Mouse (Mus musculus) kidney, embryonic 14.5 days (tissue): ENCODE measurements at regions not wholly inside any gene's neighbourhood (a gene's known extent, or its start where the extent isn't known, plus 50 kb on each side); places are given as distances from the start of the nearest gene placed in this dataset.
"Not testable (repeated sequence)": the region's sequence is repeated elsewhere in the genome, so short reads cannot be mapped to it uniquely, and the experiment has no call there.

ENCODE experiments used
- ATAC-seq: fragments of 200-750 bp; cut with Nextera tagmentation; 2 replicates; pipeline ENCODE4 v1.8.0; 2017; ENCODE audit warnings: moderate number of reproducible peaks, mild to moderate bottlenecking, moderate TSS enrichment, moderate library complexity; ENCODE audit not compliant: low FRiP score, low TSS enrichment
- H3K27ac ChIP-seq: fragments of 300-500 bp; sonication (generic); 2 replicates; pipeline ENCODE4 v1.5.1; 2014; ENCODE audit warnings: low read depth, mild to moderate bottlenecking, low read length, moderate library complexity, mixed read lengths
- H3K27me3 ChIP-seq: fragments of 300-500 bp; sonication (generic); 2 replicates; pipeline ENCODE4 v1.6.1; 2014; ENCODE audit warnings: mild to moderate bottlenecking, low read length; ENCODE audit not compliant: control insufficient read depth, insufficient read depth
- H3K36me3 ChIP-seq: fragments of 300-500 bp; sonication (generic); 2 replicates; pipeline ENCODE4 v1.6.1; 2014; ENCODE audit warnings: low read length, mixed read lengths; ENCODE audit not compliant: control insufficient read depth, insufficient read depth
- H3K4me1 ChIP-seq: fragments of 300-500 bp; sonication (generic); 2 replicates; pipeline ENCODE4 v1.6.1; 2014; ENCODE audit warnings: low read length, mixed read lengths; ENCODE audit not compliant: control insufficient read depth, insufficient read depth
- H3K4me2 ChIP-seq: fragments of 300-500 bp; sonication (generic); replicated peaks from 2 replicates; pipeline ENCODE4 v1.6.1; 2014; ENCODE audit warnings: low read depth, mild to moderate bottlenecking, low read length
- H3K4me3 ChIP-seq: fragments of 300-500 bp; sonication (generic); 2 replicates; pipeline ENCODE4 v1.5.1; 2014; ENCODE audit warnings: mild to moderate bottlenecking, low read length
- H3K9ac ChIP-seq: fragments of 300-500 bp; sonication (generic); 2 replicates; pipeline ENCODE4 v1.6.1; 2014; ENCODE audit warnings: low read depth, mild to moderate bottlenecking, low read length, moderate library complexity
- H3K9me3 ChIP-seq: fragments of 300-500 bp; sonication (generic); 2 replicates; pipeline ENCODE4 v1.6.1; 2016; ENCODE audit warnings: low read length; ENCODE audit not compliant: control insufficient read depth
- WGBS: fragments of 180-500 bp; shearing (Covaris S2); extraction: QIAGEN DNeasy Blood & Tissue Kit; methylation state at CpG from one replicate; pipeline ENCODE4 v1.1.7; 2014; 5-methylcytosine and 5-hydroxymethylcytosine counted together

GRCm38 (mm10) chr16:9085133-9085532 lies 255.2 kb downstream of the 1810013L24Rik start:
- WGBS = 81% methylated on average over 1 of the region's 1 CpGs
- Histone ChIP-seq H3K4me3 (no peak overlapping the region), H3K27me3 (no peaks in the 10 kb centered on the region), H3K27ac (no peak overlapping the region), H3K9ac (no peak overlapping the region), H3K4me2 (no peak overlapping the region), H3K36me3 (no peaks in the 10 kb centered on the region), H3K9me3 (no peaks in the 10 kb centered on the region), H3K4me1 (no peaks in the 10 kb centered on the region)
- ATAC-seq = no peak

GRCm38 (mm10) chr16:9085977-9086376 lies 256.1 kb downstream of the 1810013L24Rik start:
- H3K4me1 ChIP-seq = no peaks in the 10 kb centered on the region
- no peaks in the 10 kb centered on the region for H3K9me3 ChIP-seq
- no peaks in the 10 kb centered on the region for H3K36me3 ChIP-seq
- no peak overlapping the region for H3K4me3 ChIP-seq
- no peaks in the 10 kb centered on the region for H3K27me3 ChIP-seq
- no peak overlapping the region for H3K4me2 ChIP-seq
- WGBS = 86% methylated on average over 5 of the region's 5 CpGs
- ATAC-seq = no peak
- H3K9ac ChIP-seq = no peak overlapping the region
- H3K27ac ChIP-seq = no peak overlapping the region

GRCm38 (mm10) chr16:9091790-9092189 lies 261.9 kb downstream of the 1810013L24Rik start:
- H3K9me3 ChIP-seq = no peaks in the 10 kb centered on the region
- H3K9ac ChIP-seq = no peak overlapping the region
- H3K27me3 ChIP-seq = no peaks in the 10 kb centered on the region
- H3K36me3 ChIP-seq = no peaks in the 10 kb centered on the region
- ATAC-seq = no peak
- H3K4me1 ChIP-seq = no peaks in the 10 kb centered on the region
- no peak overlapping the region for H3K4me3 ChIP-seq
- WGBS = 78% methylated on average over 6 of the region's 6 CpGs
- no peak overlapping the region for H3K4me2 ChIP-seq
- no peak overlapping the region for H3K27ac ChIP-seq

GRCm38 (mm10) chr16:9092191-9092848 lies 262.4 kb downstream of the 1810013L24Rik start:
- H3K4me1 ChIP-seq = no peaks in the 10 kb centered on the region
- WGBS = 33% methylated on average over 11 of the region's 11 CpGs
- no peak overlapping the region for H3K27ac ChIP-seq

GRCm38 (mm10) chr16:9093593-9093992 lies 263.7 kb downstream of the 1810013L24Rik start:
- Histone ChIP-seq H3K36me3 (no peaks in the 10 kb centered on the region), H3K27ac (no peak overlapping the region), H3K4me1 (no peaks in the 10 kb centered on the region), H3K27me3 (no peaks in the 10 kb centered on the region), H3K4me3 (no peak overlapping the region), H3K4me2 (no peak overlapping the region), H3K9ac (no peak overlapping the region), H3K9me3 (no peaks in the 10 kb centered on the region)
- 12% methylated on average over 2 of the region's 2 CpGs for WGBS
- no peak for ATAC-seq

More at GRCm38 (mm10) chr16:9092191-9092848, 262.4 kb downstream of the 1810013L24Rik start:
- H3K36me3 ChIP-seq = no peaks in the 10 kb centered on the region
- H3K9me3 ChIP-seq = no peaks in the 10 kb centered on the region
- H3K4me2 ChIP-seq = no peak overlapping the region
- no peak for ATAC-seq
- no peaks in the 10 kb centered on the region for H3K27me3 ChIP-seq
- H3K9ac ChIP-seq = no peak overlapping the region
- no peak overlapping the region for H3K4me3 ChIP-seq

- no peak for ATAC-seq
- WGBS = 64% methylated on average over 5 of the region's 5 CpGs
- Histone ChIP-seq H3K36me3 (no peaks in the 10 kb centered on the region), H3K9me3 (no peaks in the 10 kb centered on the region), H3K27me3 (no peaks in the 10 kb centered on the region), H3K4me1 (no peaks in the 10 kb centered on the region), H3K9ac (no peak overlapping the region), H3K27ac (no peak overlapping the region), H3K4me2 (no peak overlapping the region), H3K4me3 (no peak overlapping the region)
These were observed 264.3 kb downstream of the 1810013L24Rik start for GRCm38 (mm10) chr16:9094201-9094600.

GRCm38 (mm10) chr16:9106211-9106610 lies 276.3 kb downstream of the 1810013L24Rik start:
- Histone ChIP-seq H3K4me1 (no peaks in the 10 kb centered on the region), H3K4me2 (no peak overlapping the region), H3K27ac (no peak overlapping the region), H3K4me3 (no peak overlapping the region), H3K9me3 (no peaks in the 10 kb centered on the region), H3K36me3 (no peaks in the 10 kb centered on the region), H3K27me3 (no peaks in the 10 kb centered on the region), H3K9ac (no peak overlapping the region)
- ATAC-seq = no peak
- WGBS = 94% methylated on average over 11 of the region's 11 CpGs

- ATAC-seq = not testable (repeated sequence)
These were observed 276.8 kb downstream of the 1810013L24Rik start for GRCm38 (mm10) chr16:9106676-9107075.

GRCm38 (mm10) chr16:9113801-9114200 lies 283.9 kb downstream of the 1810013L24Rik start:
- Histone ChIP-seq H3K4me3 (no peak overlapping the region), H3K36me3 (no peaks in the 10 kb centered on the region), H3K9ac (no peak overlapping the region), H3K27ac (no peak overlapping the region), H3K9me3 (peaks cover 3% of the 10 kb centered on the region; the same call in 1 of the 2 replicates), H3K27me3 (no peaks in the 10 kb centered on the region), H3K4me1 (no peaks in the 10 kb centered on the region), H3K4me2 (no peak overlapping the region)
- ATAC-seq = no peak
- WGBS = 90% methylated on average over 3 of the region's 3 CpGs

More at GRCm38 (mm10) chr16:9106676-9107075, 276.8 kb downstream of the 1810013L24Rik start:
- WGBS = 95% methylated on average over 8 of the region's 8 CpGs
- H3K27ac ChIP-seq, H3K4me1 ChIP-seq, H3K9me3 ChIP-seq, H3K4me2 ChIP-seq, H3K36me3 ChIP-seq, H3K27me3 ChIP-seq, H3K4me3 ChIP-seq, H3K9ac ChIP-seq: not testable (repeated sequence)
